Mouse (Mus musculus) A20 (cell line): ENCODE data around the gene Bivm.
A peak's percentile ranks its signal among the peaks of the same experiment; 100 is the strongest.

Experiments used
- DNase-seq: peaks from one replicate; pipeline ENCODE4 v3.0.0-alpha.2; 2011; ENCODE audit warnings: low read depth, low spot score

The Bivm gene

DNA sequence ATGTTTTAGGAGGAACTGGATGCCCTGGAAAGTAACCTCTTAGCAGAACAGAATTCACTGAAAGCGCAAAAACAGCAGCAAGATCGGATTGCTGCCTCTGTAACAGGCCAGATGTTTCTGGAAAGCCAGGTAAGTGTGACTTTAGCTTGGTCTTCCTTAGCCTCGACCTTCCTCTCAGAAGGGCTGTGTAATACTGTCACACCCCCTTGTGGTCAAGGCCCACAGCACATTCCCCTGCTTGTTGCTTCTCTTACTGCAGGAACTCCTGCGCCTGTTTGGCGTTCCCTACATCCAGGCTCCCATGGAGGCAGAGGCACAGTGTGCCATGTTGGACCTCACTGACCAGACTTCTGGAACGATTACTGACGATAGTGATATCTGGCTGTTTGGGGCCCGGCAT lies 55.1 kb downstream of the Bivm start:
- DNase-seq: peak; percentile 36

DNA sequence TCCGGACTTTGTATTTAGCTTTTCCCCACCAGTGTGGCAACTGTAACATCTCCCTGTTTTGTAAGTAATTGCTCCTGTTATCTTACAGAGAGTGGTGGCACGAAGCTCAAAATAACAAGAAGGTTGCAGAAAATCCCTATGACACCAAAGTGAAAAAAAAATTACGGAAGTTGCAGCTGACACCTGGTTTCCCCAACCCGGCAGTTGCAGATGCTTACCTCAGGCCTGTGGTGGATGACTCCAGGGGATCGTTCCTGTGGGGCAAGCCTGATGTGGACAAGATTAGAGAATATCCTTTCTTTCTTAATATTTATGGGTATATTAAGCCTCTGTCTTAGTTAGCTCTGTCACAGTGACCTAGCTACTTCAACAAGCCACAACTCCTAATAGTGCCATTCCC lies 59.3 kb downstream of the Bivm start:
- DNase-seq: peak; percentile 15

DNA sequence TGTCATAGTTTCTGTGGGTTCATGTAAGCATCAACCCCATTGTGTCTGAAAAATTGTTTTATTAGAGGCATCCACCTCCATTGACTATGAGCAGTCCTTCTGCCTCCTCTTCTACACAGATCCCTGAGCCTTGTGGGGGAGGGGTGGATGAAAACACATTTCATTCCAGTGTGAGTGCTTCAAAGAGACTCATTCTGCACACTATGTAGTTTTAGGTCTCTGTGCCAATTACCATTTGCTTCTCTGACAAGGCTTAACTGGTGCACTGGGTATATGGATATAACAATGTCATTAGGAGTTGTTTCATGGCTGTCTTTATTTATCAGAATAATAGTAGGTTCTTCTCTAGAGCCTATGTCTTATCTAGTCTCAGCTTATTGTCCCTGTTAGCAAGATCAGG lies 67.6 kb downstream of the Bivm start:
- DNase-seq: no peak
